Mouse (Mus musculus): ENCODE measurements around the gene Psme1.

GRCm38 (mm10) chr14:55540787-55541321 is 37.1 kb upstream of the Psme1 start:
- no peak for TF ChIP-seq POLR2A (IDR thresholded peaks at IDR 0.05; ENCODE audit: insufficient read depth, low read depth, low read length)
- TF ChIP-seq CTCF (IDR thresholded peaks at IDR 0.05; ENCODE audit: insufficient read depth, low read depth, low read length): no peak
